Mouse (Mus musculus): ENCODE measurements around the gene Btnl9.
"Not testable (repeated sequence)": the region's sequence is repeated elsewhere in the genome, so short reads cannot be mapped to it uniquely, and the experiment has no call there.

Btnl9 gene

GRCm38 (mm10) chr11:49186955-49187488 is at the start of gene Btnl9:
TSS of gene Btnl9 (minus strand) at chr11:49187159.
- no peak for DNase-seq (ENCODE audit: low spot score)

GRCm38 (mm10) chr11:49235459-49236207 is 48.7 kb upstream of the Btnl9 start:
- no peak for DNase-seq (ENCODE audit: low spot score)

GRCm38 (mm10) chr11:49232781-49233180 is 45.8 kb upstream of the Btnl9 start:
- no peak for DNase-seq (ENCODE audit: low spot score)

GRCm38 (mm10) chr11:49224455-49224854 is 37.5 kb upstream of the Btnl9 start:
- DNase-seq (ENCODE audit: low spot score) = no peak

GRCm38 (mm10) chr11:49219271-49219670 is 32.3 kb upstream of the Btnl9 start:
- DNase-seq (ENCODE audit: low spot score) = no peak

- no peak for DNase-seq (ENCODE audit: low spot score)
These were observed 26.5 kb upstream of the Btnl9 start for GRCm38 (mm10) chr11:49213505-49213904.

- no peak for DNase-seq (ENCODE audit: low spot score)
These were observed 25.6 kb upstream of the Btnl9 start for GRCm38 (mm10) chr11:49212577-49212976.

- no peak for DNase-seq (ENCODE audit: low spot score)
These were observed 20.5 kb upstream of the Btnl9 start for GRCm38 (mm10) chr11:49207495-49207894.

- no peak for DNase-seq (ENCODE audit: low spot score)
These were observed 18.2 kb upstream of the Btnl9 start for GRCm38 (mm10) chr11:49205080-49205590.

- no peak for DNase-seq (ENCODE audit: low spot score)
These were observed 17.0 kb upstream of the Btnl9 start for GRCm38 (mm10) chr11:49203771-49204497.

GRCm38 (mm10) chr11:49203129-49203768 is 16.3 kb upstream of the Btnl9 start, which contains the start of gene Zfp62:
TSS of gene Zfp62 (plus strand) at chr11:49203292.
- peak; percentile 97 for DNase-seq (ENCODE audit: low spot score)

GRCm38 (mm10) chr11:49202523-49203061 is 15.6 kb upstream of the Btnl9 start:
- DNase-seq (ENCODE audit: low spot score) = peak; percentile 51

- peak; percentile 3 for DNase-seq (ENCODE audit: low spot score)
These were observed 15.1 kb upstream of the Btnl9 start for GRCm38 (mm10) chr11:49202071-49202470.

GRCm38 (mm10) chr11:49201142-49201541 is 14.2 kb upstream of the Btnl9 start:
- no peak for DNase-seq (ENCODE audit: low spot score)

- no peak for DNase-seq (ENCODE audit: low spot score)
These were observed 13.7 kb upstream of the Btnl9 start for GRCm38 (mm10) chr11:49200666-49201065.

GRCm38 (mm10) chr11:49195819-49196322 is 8.9 kb upstream of the Btnl9 start:
- no peak for DNase-seq (ENCODE audit: low spot score)

GRCm38 (mm10) chr11:49194771-49195170 is 7.8 kb upstream of the Btnl9 start:
- not testable (repeated sequence) for DNase-seq (ENCODE audit: low spot score)

GRCm38 (mm10) chr11:49191083-49191482 is 4.1 kb upstream of the Btnl9 start:
- no peak for DNase-seq (ENCODE audit: low spot score)

GRCm38 (mm10) chr11:49189737-49190136 is 2.8 kb upstream of the Btnl9 start:
- DNase-seq (ENCODE audit: low spot score) = peak; percentile 75

GRCm38 (mm10) chr11:49187701-49188100 is 742 bp upstream of the Btnl9 start:
- DNase-seq (ENCODE audit: low spot score) = no peak

GRCm38 (mm10) chr11:49186452-49186851 is 507 bp downstream of the Btnl9 start:
- no peak for DNase-seq (ENCODE audit: low spot score)

- DNase-seq (ENCODE audit: low spot score) = no peak
These were observed 3.8 kb downstream of the Btnl9 start for GRCm38 (mm10) chr11:49183172-49183571.
